Mouse (Mus musculus): ENCODE data around the gene Fnip2. TPM values are rescaled to one million over a fixed set of nuclear protein-coding genes. Genes with fewer than 3 reads are reported as not detected.

Fnip2 gene
- polyA plus RNA-seq, 1 experiment from 2014 or later = 7.0 TPM

- Histone ChIP-seq H3K4me2 (replicated peaks) (0 out of 2 replicates have a peak overlapping the region, but pooled peaks have one; percentile 17), H3K27ac (0 out of 2 replicates have a peak overlapping the region, but pooled peaks have one; percentile 23), H3K27me3 (no peaks in the 10 kb centered on the region), H3K9ac (no peak overlapping the region), H3K36me3 (peaks cover 6% of the 10 kb centered on the region; the same call in 1 of the 2 replicates), H3K4me1 (peaks cover 18% of the 10 kb centered on the region), H3K9me3 (no peaks in the 10 kb centered on the region), H3K4me3 (no peak overlapping the region)
- ATAC-seq (ENCODE audit: insufficient number of reproducible peaks, insufficient read depth, low FRiP score, low TSS enrichment) = peak; percentile 67; the same call in 1 of the 2 replicates
- WGBS = 28% methylated on average over 13 of the region's 13 CpGs
These were observed 48.7 kb downstream of the Fnip2 start for GRCm38 (mm10) chr3:79518761-79519527.

GRCm38 (mm10) chr3:79517884-79518591 lies 49.6 kb downstream of the Fnip2 start:
- no peaks in the 10 kb centered on the region for H3K27me3 ChIP-seq
- 61% methylated on average over 17 of the region's 17 CpGs for WGBS
- ATAC-seq (ENCODE audit: insufficient number of reproducible peaks, insufficient read depth, low FRiP score, low TSS enrichment) = no peak
- H3K9ac ChIP-seq = no peak overlapping the region
- H3K4me2 ChIP-seq (replicated peaks) = no peak overlapping the region
- no peak overlapping the region for H3K4me3 ChIP-seq
- peaks cover 6% of the 10 kb centered on the region; the same call in 1 of the 2 replicates for H3K36me3 ChIP-seq
- no peaks in the 10 kb centered on the region for H3K9me3 ChIP-seq
- peaks cover 18% of the 10 kb centered on the region for H3K4me1 ChIP-seq
- no peak overlapping the region for H3K27ac ChIP-seq

GRCm38 (mm10) chr3:79516958-79517357 lies 50.6 kb downstream of the Fnip2 start:
- no peak for ATAC-seq (ENCODE audit: insufficient number of reproducible peaks, insufficient read depth, low FRiP score, low TSS enrichment)
- H3K4me2 ChIP-seq (replicated peaks) = no peak overlapping the region
- no peaks in the 10 kb centered on the region for H3K9me3 ChIP-seq
- WGBS = 87% methylated on average over 4 of the region's 4 CpGs
- H3K4me3 ChIP-seq = no peak overlapping the region
- no peaks in the 10 kb centered on the region for H3K27me3 ChIP-seq
- peaks cover 6% of the 10 kb centered on the region; the same call in 1 of the 2 replicates for H3K36me3 ChIP-seq
- no peak overlapping the region for H3K27ac ChIP-seq
- no peak overlapping the region for H3K9ac ChIP-seq
- peaks cover 18% of the 10 kb centered on the region for H3K4me1 ChIP-seq

GRCm38 (mm10) chr3:79516099-79516920 lies 51.3 kb downstream of the Fnip2 start:
- Histone ChIP-seq H3K9me3 (no peaks in the 10 kb centered on the region), H3K4me3 (no peak overlapping the region), H3K27me3 (no peaks in the 10 kb centered on the region), H3K9ac (no peak overlapping the region), H3K4me1 (peaks cover 18% of the 10 kb centered on the region), H3K27ac (no peak overlapping the region), H3K36me3 (peaks cover 6% of the 10 kb centered on the region; the same call in 1 of the 2 replicates), H3K4me2 (replicated peaks) (no peak overlapping the region)
- WGBS = 67% methylated on average over 14 of the region's 14 CpGs
- ATAC-seq (ENCODE audit: insufficient number of reproducible peaks, insufficient read depth, low FRiP score, low TSS enrichment) = peak; percentile 44; the same call in 1 of the 2 replicates

GRCm38 (mm10) chr3:79514304-79514703 lies 53.3 kb downstream of the Fnip2 start:
- Histone ChIP-seq H3K4me2 (replicated peaks) (no peak overlapping the region), H3K9me3 (no peaks in the 10 kb centered on the region), H3K27ac (no peak overlapping the region), H3K27me3 (no peaks in the 10 kb centered on the region), H3K4me1 (peaks cover 12% of the 10 kb centered on the region), H3K4me3 (no peak overlapping the region), H3K36me3 (peaks cover 9% of the 10 kb centered on the region; the same call in 1 of the 2 replicates), H3K9ac (no peak overlapping the region)
- no peak for ATAC-seq (ENCODE audit: insufficient number of reproducible peaks, insufficient read depth, low FRiP score, low TSS enrichment)
- WGBS = 87% methylated on average over 2 of the region's 2 CpGs

GRCm38 (mm10) chr3:79501166-79501728 lies 66.3 kb downstream of the Fnip2 start:
- no peak for ATAC-seq (ENCODE audit: insufficient number of reproducible peaks, insufficient read depth, low FRiP score, low TSS enrichment)
- H3K36me3 ChIP-seq = peaks cover 22% of the 10 kb centered on the region

GRCm38 (mm10) chr3:79500279-79500678 lies 67.3 kb downstream of the Fnip2 start:
- H3K9ac ChIP-seq = no peak overlapping the region
- no peak for ATAC-seq (ENCODE audit: insufficient number of reproducible peaks, insufficient read depth, low FRiP score, low TSS enrichment)
- H3K4me3 ChIP-seq = no peak overlapping the region
- no peak overlapping the region for H3K27ac ChIP-seq
- WGBS = 90% methylated on average over 10 of the region's 10 CpGs
- H3K27me3 ChIP-seq = no peaks in the 10 kb centered on the region
- no peak overlapping the region for H3K4me2 ChIP-seq (replicated peaks)
- H3K9me3 ChIP-seq = no peaks in the 10 kb centered on the region
- peaks cover 22% of the 10 kb centered on the region for H3K36me3 ChIP-seq
- no peaks in the 10 kb centered on the region for H3K4me1 ChIP-seq

More at GRCm38 (mm10) chr3:79501166-79501728, 66.3 kb downstream of the Fnip2 start:
- Histone ChIP-seq H3K4me2 (replicated peaks) (no peak overlapping the region), H3K9me3 (no peaks in the 10 kb centered on the region), H3K4me3 (no peak overlapping the region), H3K4me1 (no peaks in the 10 kb centered on the region), H3K9ac (no peak overlapping the region), H3K27ac (no peak overlapping the region), H3K27me3 (no peaks in the 10 kb centered on the region)
- 86% methylated on average over 2 of the region's 2 CpGs for WGBS

GRCm38 (mm10) chr3:79496668-79497067 lies 70.9 kb downstream of the Fnip2 start:
- no peaks in the 10 kb centered on the region for H3K4me1 ChIP-seq
- WGBS = 58% methylated on average over 6 of the region's 6 CpGs
- no peaks in the 10 kb centered on the region for H3K27me3 ChIP-seq
- H3K27ac ChIP-seq = no peak overlapping the region
- no peaks in the 10 kb centered on the region for H3K9me3 ChIP-seq
- no peak overlapping the region for H3K9ac ChIP-seq
- H3K4me2 ChIP-seq (replicated peaks) = no peak overlapping the region
- ATAC-seq (ENCODE audit: insufficient number of reproducible peaks, insufficient read depth, low FRiP score, low TSS enrichment) = no peak
- peaks cover 36% of the 10 kb centered on the region for H3K36me3 ChIP-seq
- no peak overlapping the region for H3K4me3 ChIP-seq

- H3K27ac ChIP-seq = no peak overlapping the region
- H3K4me1 ChIP-seq = no peaks in the 10 kb centered on the region
- no peak overlapping the region for H3K4me2 ChIP-seq (replicated peaks)
- H3K36me3 ChIP-seq = peaks cover 28% of the 10 kb centered on the region
- no peak overlapping the region for H3K4me3 ChIP-seq
- no peak overlapping the region for H3K9ac ChIP-seq
- H3K9me3 ChIP-seq = no peaks in the 10 kb centered on the region
- WGBS = 84% methylated on average over 7 of the region's 7 CpGs
- no peak for ATAC-seq (ENCODE audit: insufficient number of reproducible peaks, insufficient read depth, low FRiP score, low TSS enrichment)
- no peaks in the 10 kb centered on the region for H3K27me3 ChIP-seq
These were observed 72.4 kb downstream of the Fnip2 start for GRCm38 (mm10) chr3:79495151-79495550.

- ATAC-seq (ENCODE audit: insufficient number of reproducible peaks, insufficient read depth, low FRiP score, low TSS enrichment) = no peak
- Histone ChIP-seq H3K36me3 (peaks cover 23% of the 10 kb centered on the region), H3K4me1 (no peaks in the 10 kb centered on the region), H3K4me2 (replicated peaks) (no peak overlapping the region), H3K27ac (no peak overlapping the region), H3K4me3 (no peak overlapping the region), H3K27me3 (no peaks in the 10 kb centered on the region), H3K9ac (no peak overlapping the region), H3K9me3 (no peaks in the 10 kb centered on the region)
- WGBS = 91% methylated on average over 8 of the region's 8 CpGs
These were observed 73.6 kb downstream of the Fnip2 start for GRCm38 (mm10) chr3:79494028-79494427.

- no peak for ATAC-seq (ENCODE audit: insufficient number of reproducible peaks, insufficient read depth, low FRiP score, low TSS enrichment)
- Histone ChIP-seq H3K27ac (no peak overlapping the region), H3K4me2 (replicated peaks) (no peak overlapping the region), H3K9ac (no peak overlapping the region), H3K4me1 (no peaks in the 10 kb centered on the region), H3K4me3 (no peak overlapping the region), H3K27me3 (no peaks in the 10 kb centered on the region), H3K9me3 (no peaks in the 10 kb centered on the region), H3K36me3 (peaks cover 31% of the 10 kb centered on the region)
- 95% methylated on average over 10 of the region's 10 CpGs for WGBS
These were observed 74.5 kb downstream of the Fnip2 start for GRCm38 (mm10) chr3:79493064-79493463.
